Mouse (Mus musculus) MEL (cell line): ENCODE data around the gene Cela1. TPM values are rescaled to one million over a fixed set of nuclear protein-coding genes. Genes with fewer than 3 reads are reported as not detected.

ENCODE experiments used
- DNase-seq: peaks from one replicate; pipeline ENCODE4 v3.0.0; 2011; ENCODE audit warnings: low read depth, low spot score
- H3K27ac ChIP-seq: 2 replicates; pipeline ENCODE4 v1.5.1; 2012; ENCODE audit warnings: low read depth, mild to moderate bottlenecking, control low read depth, low read length, moderate library complexity; ENCODE audit not compliant: control insufficient read depth
- H3K27me3 ChIP-seq, 2 experiments: fragments of 150-350 bp in 1 of 2; sonication (generic) in 1 of 2; 2 replicates each; pipeline ENCODE4 v1.6.1; 2012; ENCODE audit warnings: low read length in 2 of 2, mild to moderate bottlenecking in 2 of 2, improper control_type of control experiment in 1 of 2, moderate library complexity in 1 of 2; ENCODE audit not compliant: insufficient read depth in 2 of 2, control insufficient read depth in 1 of 2
- H3K36me3 ChIP-seq, 2 experiments: 2 replicates each; pipeline ENCODE4 v1.6.1; 2012 to 2014; ENCODE audit warnings: low read length in 2 of 2, improper control_type of control experiment in 1 of 2, inconsistent platforms in 1 of 2, mild to moderate bottlenecking in 1 of 2; ENCODE audit not compliant: insufficient read depth in 2 of 2, control insufficient read depth in 1 of 2
- H3K4me1 ChIP-seq, 2 experiments: fragments of 150-350 bp in 1 of 2; sonication (generic) in 1 of 2; 2 replicates each; pipeline ENCODE4 v1.6.1; 2012; ENCODE audit warnings: low read length in 2 of 2, improper control_type of control experiment in 1 of 2, mild to moderate bottlenecking in 1 of 2; ENCODE audit not compliant: insufficient read depth in 2 of 2, control insufficient read depth in 1 of 2
- H3K4me3 ChIP-seq, 2 experiments: fragments of 150-350 bp in 1 of 2; sonication (generic) in 1 of 2; 2 replicates each; pipeline ENCODE4 v1.5.1; 2012; ENCODE audit warnings: low read depth in 2 of 2, low read length in 2 of 2, mild to moderate bottlenecking in 2 of 2, moderate library complexity in 2 of 2, control low read depth in 1 of 2, improper control_type of control experiment in 1 of 2; ENCODE audit not compliant: control insufficient read depth in 1 of 2, insufficient read depth in 1 of 2
- H3K79me2 ChIP-seq: 2 replicates; pipeline ENCODE4 v1.6.1; 2012; ENCODE audit warnings: mild to moderate bottlenecking, low read length, moderate library complexity; ENCODE audit not compliant: control insufficient read depth, poor library complexity, insufficient read depth
- H3K9ac ChIP-seq: 2 replicates; pipeline ENCODE4 v1.6.1; 2012; ENCODE audit warnings: low read depth, mild to moderate bottlenecking, control low read depth, low read length, moderate library complexity; ENCODE audit not compliant: control insufficient read depth, poor library complexity, severe bottlenecking
- H3K9me3 ChIP-seq: fragments of 150-350 bp; sonication (generic); replicated peaks from 2 replicates; pipeline ENCODE4 v1.6.1; 2012; ENCODE audit warnings: mild to moderate bottlenecking, low read length, improper control_type of control experiment, moderate library complexity; ENCODE audit not compliant: insufficient read depth
- CHD1 ChIP-seq: IDR thresholded peaks from 2 replicates; pipeline ENCODE4 v1.6.1; 2012; ENCODE audit warnings: low read depth, mild to moderate bottlenecking, inconsistent platforms, low read length, improper control_type of control experiment
- CHD2 ChIP-seq: IDR thresholded peaks from 2 replicates; pipeline ENCODE4 v1.6.1; 2011; ENCODE audit warnings: low read length, improper control_type of control experiment
- E2F4 ChIP-seq: IDR thresholded peaks from 2 replicates; pipeline ENCODE4 v1.6.1; 2011; ENCODE audit warnings: low read depth, low read length, improper control_type of control experiment, borderline replicate concordance
- EP300 ChIP-seq, 2 experiments: IDR thresholded peaks; 2 replicates each; pipeline ENCODE4 v1.6.1; 2011; ENCODE audit warnings: improper control_type of control experiment in 2 of 2, low read length in 2 of 2, low read depth in 1 of 2, mild to moderate bottlenecking in 1 of 2
- ETS1 ChIP-seq: IDR thresholded peaks from 2 replicates; pipeline ENCODE4 v1.6.1; 2012; ENCODE audit warnings: low read depth, mild to moderate bottlenecking, inconsistent platforms, low read length, improper control_type of control experiment, moderate library complexity
- GABPA ChIP-seq: IDR thresholded peaks from 2 replicates; pipeline ENCODE4 v1.6.1; 2012; ENCODE audit warnings: low read depth, mild to moderate bottlenecking, inconsistent platforms, low read length, improper control_type of control experiment, moderate library complexity
- HCFC1 ChIP-seq: IDR thresholded peaks from 2 replicates; pipeline ENCODE4 v1.6.1; 2012; ENCODE audit warnings: low read depth, mild to moderate bottlenecking, inconsistent platforms, low read length, improper control_type of control experiment, moderate library complexity
- KAT2A ChIP-seq: conservative IDR thresholded peaks from 2 replicates; pipeline ENCODE4 v1.6.1; 2012; ENCODE audit warnings: low read depth, low read length, improper control_type of control experiment, inconsistent platforms
- MAFK ChIP-seq: IDR thresholded peaks from 2 replicates; pipeline ENCODE4 v1.6.1; 2011; ENCODE audit warnings: low read depth, mild to moderate bottlenecking, low read length, improper control_type of control experiment, borderline replicate concordance
- MAZ ChIP-seq: IDR thresholded peaks from 2 replicates; pipeline ENCODE4 v1.6.1; 2012; ENCODE audit warnings: low read depth, mild to moderate bottlenecking, inconsistent platforms, low read length, improper control_type of control experiment
- MEF2A ChIP-seq: IDR thresholded peaks from 2 replicates; pipeline ENCODE4 v1.6.1; 2014; ENCODE audit warnings: low read depth, mild to moderate bottlenecking, inconsistent platforms, low read length, improper control_type of control experiment; ENCODE audit not compliant: poor library complexity, insufficient replicate concordance, severe bottlenecking; ENCODE audit errors: extremely low read depth
- MXI1 ChIP-seq: IDR thresholded peaks from 2 replicates; pipeline ENCODE4 v1.6.1; 2011; ENCODE audit warnings: mild to moderate bottlenecking, low read depth, low read length, improper control_type of control experiment
- MYC ChIP-seq: IDR thresholded peaks from 2 replicates; pipeline ENCODE4 v1.6.1; 2011; ENCODE audit warnings: low read depth, mild to moderate bottlenecking, low read length, improper control_type of control experiment, moderate library complexity
- NELFE ChIP-seq: IDR thresholded peaks from 2 replicates; pipeline ENCODE4 v1.6.1; 2011; ENCODE audit warnings: low read depth, low read length, improper control_type of control experiment
- NRF1 ChIP-seq: IDR thresholded peaks from 2 replicates; pipeline ENCODE4 v1.6.1; 2014; ENCODE audit warnings: low read depth, mild to moderate bottlenecking, inconsistent platforms, low read length, improper control_type of control experiment, moderate library complexity; ENCODE audit not compliant: poor library complexity, insufficient read depth, severe bottlenecking
- POLR2A ChIP-seq, 2 experiments: IDR thresholded peaks; 2 replicates each; pipeline ENCODE4 v1.6.1; 2011 to 2012; ENCODE audit warnings: low read length in 2 of 2, mild to moderate bottlenecking in 2 of 2, control low read depth in 1 of 2, improper control_type of control experiment in 1 of 2, low read depth in 1 of 2, moderate library complexity in 1 of 2; ENCODE audit not compliant: control insufficient read depth in 1 of 2, insufficient read depth in 1 of 2, poor library complexity in 1 of 2
- POLR2AphosphoS2 ChIP-seq: IDR thresholded peaks from 2 replicates; pipeline ENCODE4 v1.6.1; 2011; ENCODE audit warnings: low read length, improper control_type of control experiment
- POLR2AphosphoS5 ChIP-seq: IDR thresholded peaks from 2 replicates; pipeline ENCODE4 v1.6.1; 2012; ENCODE audit warnings: low read depth, borderline replicate concordance, mild to moderate bottlenecking, inconsistent platforms, low read length, moderate library complexity, mixed read lengths
- RAD21 ChIP-seq: IDR thresholded peaks from 2 replicates; pipeline ENCODE4 v1.6.1; 2011; ENCODE audit warnings: mild to moderate bottlenecking, low read depth, low read length, improper control_type of control experiment
- SIN3A ChIP-seq: IDR thresholded peaks from 2 replicates; pipeline ENCODE4 v1.6.1; 2012; ENCODE audit warnings: low read length, improper control_type of control experiment, inconsistent platforms
- SMC3 ChIP-seq: IDR thresholded peaks from 2 replicates; pipeline ENCODE4 v1.6.1; 2011; ENCODE audit warnings: low read depth, low read length, improper control_type of control experiment
- TAL1 ChIP-seq: IDR thresholded peaks from 2 replicates; pipeline ENCODE4 v1.6.1; 2012; ENCODE audit warnings: mild to moderate bottlenecking, inconsistent platforms, low read length, moderate library complexity, mixed read lengths
- TBP ChIP-seq: IDR thresholded peaks from 2 replicates; pipeline ENCODE4 v1.8.0; 2011; ENCODE audit warnings: low read depth, low read length, improper control_type of control experiment
- TCF12 ChIP-seq: IDR thresholded peaks from 2 replicates; pipeline ENCODE4 v1.6.1; 2014; ENCODE audit warnings: low read depth, mild to moderate bottlenecking, inconsistent platforms, low read length, improper control_type of control experiment, moderate library complexity
- UBTF ChIP-seq: IDR thresholded peaks from 2 replicates; pipeline ENCODE4 v1.6.1; 2012; ENCODE audit warnings: low read depth, mild to moderate bottlenecking, inconsistent platforms, low read length, improper control_type of control experiment, moderate library complexity, borderline replicate concordance; ENCODE audit not compliant: insufficient read depth
- USF2 ChIP-seq, 2 experiments: IDR thresholded peaks; 2 replicates each; pipeline ENCODE4 v1.6.1; 2011 to 2012; ENCODE audit warnings: improper control_type of control experiment in 2 of 2, low read length in 2 of 2, borderline replicate concordance in 1 of 2, inconsistent platforms in 1 of 2, low read depth in 1 of 2, mild to moderate bottlenecking in 1 of 2; ENCODE audit not compliant: insufficient read depth in 1 of 2
- ZC3H11A ChIP-seq: IDR thresholded peaks from 2 replicates; pipeline ENCODE4 v1.6.1; 2012; ENCODE audit warnings: low read depth, mild to moderate bottlenecking, inconsistent platforms, low read length, improper control_type of control experiment
- ZKSCAN1 ChIP-seq: IDR thresholded peaks from 2 replicates; pipeline ENCODE4 v1.6.1; 2012; ENCODE audit warnings: low read depth, mild to moderate bottlenecking, inconsistent platforms, low read length, improper control_type of control experiment, moderate library complexity
- ZMIZ1 ChIP-seq: IDR thresholded peaks from 2 replicates; pipeline ENCODE4 v1.6.1; 2012; ENCODE audit warnings: low read depth, mild to moderate bottlenecking, inconsistent platforms, low read length, improper control_type of control experiment, moderate library complexity
- ZNF384 ChIP-seq: IDR thresholded peaks from 2 replicates; pipeline ENCODE4 v1.6.1; 2012; ENCODE audit warnings: low read depth, mild to moderate bottlenecking, inconsistent platforms, low read length, improper control_type of control experiment
- polyA plus RNA-seq, 2 experiments: library from polyadenylated mRNA; stranded (reverse) in 1 of 2; unstranded in 1 of 2; fragments of >175 nt in 1 of 2; fragments of >200 nt in 1 of 2; gene quantifications; 2 replicates each; pipeline versions ENCODE4 v1.2.1 to v1.2.4; 2012; ENCODE audit warnings: low replicate concordance in 2 of 2, low read depth in 1 of 2; ENCODE audit not compliant: insufficient read length in 2 of 2, insufficient read depth in 1 of 2, missing spikeins in 1 of 2
- total RNA-seq: library from RNA; depleted of rRNA; stranded (reverse); fragments of 300-350 nt; gene quantifications from 2 replicates; pipeline ENCODE4 v1.2.3, GENCODE M21; 2012

Cela1 gene
- total and polyA plus RNA-seq, 3 experiments, result 51.4 to 60.3 TPM; not detected in 1

GRCm38 (mm10) chr15:100685849-100686248 is 1.9 kb downstream of the Cela1 start (continued):
- TF ChIP-seq NRF1 (peak; percentile 36; the same call in 1 of the 2 replicates), POLR2AphosphoS5 (no peak), USF2 (IDR thresholded peaks at IDR 0.05; ENCODE audit: borderline replicate concordance in 1 of 2, insufficient read depth in 1 of 2, low read depth in 1 of 2, low read length in 2 of 2) (no peak), ZC3H11A (no peak), KAT2A (peak; percentile 57; the same call in 1 of the 2 replicates), SMC3 (peak; percentile 15; the same call in 1 of the 2 replicates), EP300 (IDR thresholded peaks at IDR 0.05; ENCODE audit: low read depth in 1 of 2, low read length in 2 of 2) (peak; percentile 99 to 100), TAL1 (peak; percentile 96), POLR2AphosphoS2 (peak; percentile 93), MYC (peak; percentile 95), MXI1 (peak; percentile 87), CHD2 (no peak; the same call in 1 of the 2 replicates), CHD1 (no peak), MAZ (peak; percentile 68; the same call in 1 of the 2 replicates)

GRCm38 (mm10) chr15:100685255-100685654 is 2.5 kb downstream of the Cela1 start:
- Histone ChIP-seq H3K9ac (peak overlapping the region; percentile 77), H3K79me2 (peaks cover 6% of the 10 kb centered on the region), H3K27ac (peak overlapping the region; percentile 92), H3K36me3 (peaks cover 0 to 26% of the 10 kb centered on the region in 2 experiments; a peak in 2 of 4 replicates), H3K27me3 (no peaks in the 10 kb centered on the region), H3K4me3 (peak overlapping the region; percentile 53 to 65), H3K9me3 (no peaks in the 10 kb centered on the region), H3K4me1 (peaks cover 23 to 35% of the 10 kb centered on the region in 2 experiments)
- peak; percentile 88 for DNase-seq
- no peak for TF ChIP-seq E2F4
- peak; percentile 27; the same call in 1 of the 2 replicates for TF ChIP-seq NELFE
- TF ChIP-seq HCFC1, result no peak
- TF ChIP-seq POLR2AphosphoS2, result peak; percentile 64
- TF ChIP-seq ETS1, result 0 out of 2 replicates have a peak, but pooled peaks have one; percentile 33
- 0 out of 2 replicates have a peak, but pooled peaks have one; percentile 47 for TF ChIP-seq TBP
- TF ChIP-seq RAD21, result no peak
- TF ChIP-seq GABPA, result no peak
- TF ChIP-seq TCF12, result 0 out of 2 replicates have a peak, but pooled peaks have one; percentile 52
- no peak; the same call in 1 of the 2 replicates for TF ChIP-seq MXI1
- 0 out of 2 replicates have a peak, but pooled peaks have one; percentile 70 for TF ChIP-seq CHD1
- TF ChIP-seq ZKSCAN1, result no peak
- no peak for TF ChIP-seq MAFK
- TF ChIP-seq ZMIZ1, result peak; percentile 60; the same call in 1 of the 2 replicates
- TF ChIP-seq CHD2, result no peak
- no peak for TF ChIP-seq SIN3A
- TF ChIP-seq POLR2A (IDR thresholded peaks at IDR 0.05; ENCODE audit: control insufficient read depth in 1 of 2, insufficient read depth in 1 of 2, low read depth in 1 of 2, low read length in 2 of 2, poor library complexity in 1 of 2), result peak; percentile 42 to 58; a peak in 1 of 4 replicates
- no peak for TF ChIP-seq MEF2A
- no peak for TF ChIP-seq ZNF384
- no peak for TF ChIP-seq MYC
- TF ChIP-seq UBTF, result no peak
- no peak for TF ChIP-seq MAZ
